Mouse (Mus musculus) gastrocnemius, postnatal 14 days (tissue): Measurements from ENCODE around the gene Gm45194. TPM values are rescaled to one million over a fixed set of nuclear protein-coding genes. Genes with fewer than 3 reads are reported as not detected.

ENCODE experiments used
- DNase-seq: peaks from one replicate; pipeline ENCODE4 v3.0.0; 2021; ENCODE audit warnings: mixed read lengths
- intact Hi-C: fragments of 180-260 bp; cut with DNase I; formaldehyde crosslinking; loops from one replicate; pipeline ENCODE4 v1.15.1; 2025; ENCODE audit warnings: low total_unique reads
- long read RNA-seq, 2 experiments: library from polyadenylated mRNA; stranded (forward); transcript quantifications; one replicate each; pipeline ENCODE4 v2.0.0; 2021
- total RNA-seq, 2 experiments: library from RNA; stranded (reverse); gene quantifications; 2 replicates each; pipeline ENCODE4 v1.2.3; 2021

The Gm45194 gene
- total RNA-seq, result under 1 TPM in 1 of 2 experiments, not detected in 1; 0.21 TPM
- long read RNA-seq, experiment 1, result 0 reads
- long read RNA-seq, experiment 2, result 0 reads

GRCm38 (mm10) chrX:111891089-111891488 lies at the start of gene Gm45194:
Gene Gm45194, plus strand, starts transcription at chrX:111891389.
- DNase-seq, result no peak
- intact Hi-C loops, result no loop called here

GRCm38 (mm10) chrX:111855878-111856277 lies 35.3 kb upstream of the Gm45194 start:
- DNase-seq, result no peak
- intact Hi-C loops, result no loop called here

GRCm38 (mm10) chrX:111881251-111881650 lies 9.9 kb upstream of the Gm45194 start:
- intact Hi-C loops, result no loop called here
- DNase-seq, result no peak

GRCm38 (mm10) chrX:111894321-111895050 lies 3.3 kb downstream of the Gm45194 start:
- DNase-seq, result no peak

GRCm38 (mm10) chrX:111895084-111895779 lies 4.0 kb downstream of the Gm45194 start:
- intact Hi-C loops, result no loop called here
- no peak for DNase-seq

More at GRCm38 (mm10) chrX:111894321-111895050, 3.3 kb downstream of the Gm45194 start:
- intact Hi-C loops, result no loop called here

- intact Hi-C loops, result no loop called here
- DNase-seq, result no peak
Measured at GRCm38 (mm10) chrX:111917422-111917821, 26.2 kb downstream of the Gm45194 start.

- no peak for DNase-seq
- intact Hi-C loops, result no loop called here
Measured at GRCm38 (mm10) chrX:111960909-111961308, 69.7 kb downstream of the Gm45194 start.

GRCm38 (mm10) chrX:111999661-112000060 lies 108.5 kb downstream of the Gm45194 start:
- no peak for DNase-seq
- intact Hi-C loops, result no loop called here

GRCm38 (mm10) chrX:112010707-112011106 lies 119.5 kb downstream of the Gm45194 start, which contains the start of gene Tex16:
Gene Tex16, plus strand, starts transcription at chrX:112011007.
- no peak for DNase-seq
- intact Hi-C loops, result no loop called here

GRCm38 (mm10) chrX:112238749-112239148 lies 347.6 kb downstream of the Gm45194 start, which contains the start of gene 4933403O08Rik:
Gene 4933403O08Rik, plus strand, starts transcription at chrX:112239049.
- intact Hi-C loops, result no loop called here

GRCm38 (mm10) chrX:112242916-112243315 lies 351.7 kb downstream of the Gm45194 start:
- intact Hi-C loops, result no loop called here
- DNase-seq, result no peak

More at GRCm38 (mm10) chrX:112238749-112239148, 347.6 kb downstream of the Gm45194 start, which contains the start of gene 4933403O08Rik:
- DNase-seq, result no peak

GRCm38 (mm10) chrX:112255513-112255912 lies 364.3 kb downstream of the Gm45194 start:
- DNase-seq, result no peak
- intact Hi-C loops, result no loop called here

GRCm38 (mm10) chrX:112273550-112273949 lies 382.4 kb downstream of the Gm45194 start:
- intact Hi-C loops, result no loop called here
- no peak for DNase-seq

Other genes starting within 250 kb of the Gm45194 start
- under 1 TPM; 0.27 to 0.33 TPM for gene Hdx, start 194.3 kb upstream of the Gm45194 start, total RNA-seq
- gene Tex16, start 119.6 kb downstream of the Gm45194 start, total RNA-seq, result under 1 TPM; 0.04 to 0.29 TPM